Mouse (Mus musculus): ENCODE results near the gene AY074887.

DNA sequence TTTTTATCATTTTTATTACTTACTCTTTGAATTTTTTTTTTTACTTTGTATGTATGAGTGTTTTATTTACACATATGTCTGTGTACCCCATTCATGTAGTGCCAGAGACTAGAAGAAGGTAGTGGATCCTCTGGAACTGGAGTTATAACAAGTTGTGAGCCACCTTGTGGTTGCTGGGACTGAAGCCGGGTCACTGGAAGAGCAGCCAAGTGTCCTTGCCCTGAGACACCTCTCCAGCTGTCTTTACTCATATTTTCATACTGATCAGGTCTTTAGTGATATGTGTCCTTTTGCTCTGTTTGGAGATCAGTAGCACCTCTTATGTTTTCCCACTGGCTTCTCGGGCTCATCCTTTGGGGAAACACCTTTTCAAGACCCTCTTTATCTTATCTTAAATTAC lies 6.3 kb downstream of the AY074887 start:
- TF ChIP-seq CTCF (IDR thresholded peaks at IDR 0.05; ENCODE audit: low read depth), result no peak
- no peak for TF ChIP-seq EP300 (IDR thresholded peaks at IDR 0.05; ENCODE audit: low read depth)
